Mouse (Mus musculus): ENCODE results near the gene Gm43518. TPM values are rescaled to one million over a fixed set of nuclear protein-coding genes. Genes with fewer than 3 reads are reported as not detected.

The Gm43518 gene
- polyA plus RNA-seq (2012; rRNA removed): 0.41 and 0.50 TPM in 2 replicates

DNA sequence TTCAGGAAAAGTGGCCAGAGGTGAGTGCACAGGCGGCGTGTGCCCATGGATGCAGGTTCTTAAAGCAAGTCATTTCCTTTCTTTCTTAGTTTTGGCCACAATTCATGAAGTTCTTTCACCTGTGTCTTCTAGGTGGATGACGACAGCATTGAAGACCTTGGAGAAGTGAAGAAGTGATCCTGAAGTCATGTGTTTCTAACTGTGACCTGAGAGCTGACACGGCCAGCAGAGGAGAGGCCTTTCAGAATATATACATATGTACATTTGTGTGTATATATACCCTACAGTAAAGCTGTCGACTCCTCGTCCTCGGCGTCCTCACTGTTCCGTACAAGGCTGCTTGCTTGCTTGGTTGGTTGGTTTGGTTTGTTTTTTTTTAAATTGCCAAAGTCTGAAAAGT lies at the start of gene Gm43518:
TSS of gene Gm43518 (plus strand) at position 301 of the 400 bp plus-strand sequence.
- peaks cover 31% of the 10 kb centered on the region for H3K36me3 ChIP-seq (ENCODE audit: control insufficient read depth, insufficient read depth, low read length)
- no peak within 1 kb of the TSS for H3K4me3 ChIP-seq (ENCODE audit: extremely low read depth, insufficient read depth, insufficient read length)
- H3K27me3 ChIP-seq (ENCODE audit: control insufficient read depth, insufficient read depth, low read length): no peaks in the 10 kb centered on the region
- no peak for TF ChIP-seq POLR2A (IDR thresholded peaks at IDR 0.05; ENCODE audit: low read depth, low read length)
- no peak for TF ChIP-seq CTCF (IDR thresholded peaks at IDR 0.05; ENCODE audit: extremely low read depth, insufficient read depth, insufficient read length, insufficient replicate concordance)
- H3K4me1 ChIP-seq (ENCODE audit: control insufficient read depth, insufficient read depth, insufficient read length): peaks cover 4% of the 10 kb centered on the region; the same call in 1 of the 2 replicates
- DNase-seq (ENCODE audit: low read depth in 1 of 2, low spot score in 2 of 2): no peak
- H3K27ac ChIP-seq (ENCODE audit: insufficient read depth, low read length): no peak within 1 kb of the TSS
- WGBS: 98% methylated on average over 9 of the region's 9 CpGs

DNA sequence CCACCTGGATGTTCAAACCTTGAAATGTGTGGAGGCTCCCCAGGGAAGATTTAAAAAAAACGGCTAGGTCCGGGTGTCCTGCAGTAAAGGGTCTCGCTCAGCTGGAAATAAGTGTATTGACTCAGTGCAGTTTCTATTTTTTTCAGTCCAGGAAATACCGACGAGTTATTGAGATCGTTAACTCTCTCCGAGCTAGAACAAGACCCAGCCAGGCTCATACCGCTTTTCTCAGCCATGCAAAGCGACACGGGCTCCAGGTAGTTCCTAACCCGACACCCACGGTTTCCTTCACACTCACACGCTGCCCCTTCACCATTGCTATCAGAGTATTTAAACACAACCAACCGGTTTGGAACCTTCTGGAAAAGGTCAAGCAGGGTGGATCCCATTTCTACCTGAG lies 49.2 kb upstream of the Gm43518 start:
- WGBS: 12% methylated on average over 14 of the region's 14 CpGs
- Histone ChIP-seq H3K36me3 (ENCODE audit: control insufficient read depth, insufficient read depth, low read length) (no peaks in the 10 kb centered on the region), H3K27me3 (ENCODE audit: control insufficient read depth, insufficient read depth, low read length) (no peaks in the 10 kb centered on the region), H3K4me3 (ENCODE audit: extremely low read depth, insufficient read depth, insufficient read length) (no peak overlapping the region), H3K4me1 (ENCODE audit: control insufficient read depth, insufficient read depth, insufficient read length) (no peaks in the 10 kb centered on the region), H3K27ac (ENCODE audit: insufficient read depth, low read length) (no peak overlapping the region)
- DNase-seq (ENCODE audit: low read depth in 1 of 2, low spot score in 2 of 2): no peak
- TF ChIP-seq POLR2A (IDR thresholded peaks at IDR 0.05; ENCODE audit: low read depth, low read length): no peak

DNA sequence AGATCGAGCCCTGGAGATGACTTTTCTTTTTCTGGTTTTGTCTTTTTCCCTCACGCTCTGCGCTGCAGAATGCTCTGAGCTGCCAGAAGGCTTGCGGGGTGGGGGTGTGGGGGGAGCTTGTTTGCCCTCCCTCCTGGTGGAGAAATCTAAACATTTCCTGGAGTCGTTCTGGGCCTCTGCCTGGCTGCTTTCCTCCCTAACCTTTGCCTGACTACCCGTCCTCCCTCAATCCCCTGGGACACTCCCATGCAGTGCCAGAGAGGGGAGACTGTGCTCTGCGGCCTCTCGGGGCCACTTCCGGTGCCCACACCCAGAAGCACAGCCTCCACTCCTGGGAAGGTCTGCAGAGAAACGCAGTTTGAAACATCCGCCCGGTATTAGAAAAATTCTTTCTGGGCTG lies 47.3 kb upstream of the Gm43518 start, which contains the start of gene Hcar1:
TSS of gene Hcar1 (minus strand) at position 93 of the 400 bp plus-strand sequence.
- Histone ChIP-seq H3K27me3 (ENCODE audit: control insufficient read depth, insufficient read depth, low read length) (no peaks in the 10 kb centered on the region), H3K4me1 (ENCODE audit: control insufficient read depth, insufficient read depth, insufficient read length) (no peaks in the 10 kb centered on the region), H3K4me3 (ENCODE audit: extremely low read depth, insufficient read depth, insufficient read length) (no peak within 1 kb of the TSS; the same call in 1 of the 2 replicates), H3K27ac (ENCODE audit: insufficient read depth, low read length) (no peak within 1 kb of the TSS), H3K36me3 (ENCODE audit: control insufficient read depth, insufficient read depth, low read length) (no peaks in the 10 kb centered on the region)
- TF ChIP-seq CTCF (IDR thresholded peaks at IDR 0.05; ENCODE audit: extremely low read depth, insufficient read depth, insufficient read length, insufficient replicate concordance) (no peak), POLR2A (IDR thresholded peaks at IDR 0.05; ENCODE audit: low read depth, low read length) (no peak)
- 66% methylated on average over 12 of the region's 12 CpGs for WGBS
- DNase-seq (ENCODE audit: low read depth in 1 of 2, low spot score in 2 of 2): no peak

DNA sequence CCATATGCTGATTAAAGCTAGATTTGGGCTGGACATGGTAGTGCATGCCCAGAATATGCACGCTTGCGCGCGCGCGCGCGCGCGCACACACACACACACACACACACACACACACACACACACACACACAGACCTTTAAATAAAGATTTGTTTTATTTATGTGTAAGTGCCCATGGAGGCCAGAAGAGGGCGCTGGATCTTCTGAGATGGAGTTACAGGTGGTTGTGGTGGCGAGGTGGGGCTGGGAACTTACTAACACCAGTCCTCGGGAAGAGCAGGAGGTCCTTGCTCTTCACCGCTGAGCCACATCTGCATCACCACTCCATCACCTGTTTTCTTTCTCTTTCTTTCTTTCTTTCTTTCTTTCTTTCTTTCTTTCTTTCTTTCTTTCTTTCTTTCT lies 46.4 kb upstream of the Gm43518 start:
- H3K27ac ChIP-seq (ENCODE audit: insufficient read depth, low read length): no peak overlapping the region
- H3K4me3 ChIP-seq (ENCODE audit: extremely low read depth, insufficient read depth, insufficient read length): no peak overlapping the region
- WGBS: 87% methylated on average over 14 of the region's 14 CpGs
- no peaks in the 10 kb centered on the region for H3K36me3 ChIP-seq (ENCODE audit: control insufficient read depth, insufficient read depth, low read length)
- no peak for DNase-seq (ENCODE audit: low read depth in 1 of 2, low spot score in 2 of 2)
- TF ChIP-seq POLR2A (IDR thresholded peaks at IDR 0.05; ENCODE audit: low read depth, low read length): no peak
- no peak for TF ChIP-seq CTCF (IDR thresholded peaks at IDR 0.05; ENCODE audit: extremely low read depth, insufficient read depth, insufficient read length, insufficient replicate concordance)
- no peaks in the 10 kb centered on the region for H3K27me3 ChIP-seq (ENCODE audit: control insufficient read depth, insufficient read depth, low read length)
- no peaks in the 10 kb centered on the region for H3K4me1 ChIP-seq (ENCODE audit: control insufficient read depth, insufficient read depth, insufficient read length)

DNA sequence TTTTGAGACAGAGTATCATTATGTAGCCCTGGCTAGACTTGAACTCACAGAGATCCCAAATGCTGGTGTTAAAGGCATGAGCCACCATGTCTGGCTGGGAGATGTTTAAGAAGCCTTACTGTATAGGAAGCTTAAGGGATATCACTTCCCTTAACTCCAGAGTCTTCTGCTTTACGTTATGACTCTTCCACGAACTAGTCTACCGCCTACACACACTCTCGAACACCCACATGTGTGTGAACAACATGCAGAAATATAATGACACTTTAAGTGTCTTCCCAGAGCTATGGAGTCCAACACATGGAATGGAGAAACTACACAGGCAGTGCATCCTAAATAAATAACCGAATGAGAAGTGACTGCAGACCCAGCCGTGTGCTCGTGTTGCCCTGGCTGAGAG lies 43.3 kb upstream of the Gm43518 start:
- 62% methylated on average over 7 of the region's 7 CpGs for WGBS
- Histone ChIP-seq H3K27ac (ENCODE audit: insufficient read depth, low read length) (no peak overlapping the region), H3K27me3 (ENCODE audit: control insufficient read depth, insufficient read depth, low read length) (no peaks in the 10 kb centered on the region), H3K4me1 (ENCODE audit: control insufficient read depth, insufficient read depth, insufficient read length) (no peaks in the 10 kb centered on the region), H3K36me3 (ENCODE audit: control insufficient read depth, insufficient read depth, low read length) (no peaks in the 10 kb centered on the region), H3K4me3 (ENCODE audit: extremely low read depth, insufficient read depth, insufficient read length) (no peak overlapping the region)
- no peak for TF ChIP-seq POLR2A (IDR thresholded peaks at IDR 0.05; ENCODE audit: low read depth, low read length)
- TF ChIP-seq CTCF (IDR thresholded peaks at IDR 0.05; ENCODE audit: extremely low read depth, insufficient read depth, insufficient read length, insufficient replicate concordance): no peak
- DNase-seq (ENCODE audit: low read depth in 1 of 2, low spot score in 2 of 2): no peak

DNA sequence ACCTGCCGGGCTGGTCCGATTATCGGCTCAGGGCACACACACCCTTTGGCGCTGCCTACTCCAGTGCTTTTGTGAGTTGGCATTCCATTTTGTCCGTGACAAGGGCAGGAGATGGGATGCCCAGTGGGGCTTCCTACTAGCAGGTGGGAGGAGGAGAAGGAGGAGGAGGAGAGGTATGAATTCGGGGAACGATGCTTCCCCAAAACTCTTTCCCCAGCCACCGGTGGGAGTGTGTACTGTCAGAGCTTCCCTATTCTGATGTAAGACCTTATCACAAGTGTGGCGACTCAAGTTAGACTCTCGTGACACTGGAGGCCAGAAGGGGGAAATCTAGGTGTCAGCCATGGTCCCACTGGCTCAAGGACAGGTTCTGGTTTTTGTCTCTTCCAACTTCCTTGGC lies 42.9 kb upstream of the Gm43518 start:
- Histone ChIP-seq H3K27ac (ENCODE audit: insufficient read depth, low read length) (no peak overlapping the region), H3K27me3 (ENCODE audit: control insufficient read depth, insufficient read depth, low read length) (no peaks in the 10 kb centered on the region), H3K4me1 (ENCODE audit: control insufficient read depth, insufficient read depth, insufficient read length) (no peaks in the 10 kb centered on the region), H3K36me3 (ENCODE audit: control insufficient read depth, insufficient read depth, low read length) (no peaks in the 10 kb centered on the region), H3K4me3 (ENCODE audit: extremely low read depth, insufficient read depth, insufficient read length) (no peak overlapping the region)
- DNase-seq (ENCODE audit: low read depth in 1 of 2, low spot score in 2 of 2): no peak
- no peak for TF ChIP-seq CTCF (IDR thresholded peaks at IDR 0.05; ENCODE audit: extremely low read depth, insufficient read depth, insufficient read length, insufficient replicate concordance)
- no peak for TF ChIP-seq POLR2A (IDR thresholded peaks at IDR 0.05; ENCODE audit: low read depth, low read length)
- 52% methylated on average over 10 of the region's 10 CpGs for WGBS

DNA sequence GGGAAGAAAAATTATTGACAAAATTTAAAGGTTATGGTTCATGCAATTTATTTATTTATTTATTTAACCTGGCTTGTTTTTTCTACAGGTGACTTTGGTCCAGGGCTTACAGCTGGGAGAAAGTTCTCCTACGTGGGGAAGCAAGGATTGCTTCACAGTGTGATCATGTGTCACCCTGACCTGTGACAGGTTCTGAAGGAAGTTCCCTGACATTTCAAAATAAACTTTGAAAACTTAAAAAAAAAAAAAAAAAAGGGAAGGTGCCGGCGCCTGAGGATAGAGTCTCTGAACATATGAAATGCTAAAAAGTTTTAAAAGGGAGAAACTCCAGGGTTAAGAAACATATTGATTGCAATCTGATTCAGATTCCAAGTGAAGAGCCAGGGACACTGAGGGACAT lies 40.9 kb upstream of the Gm43518 start:
- no peaks in the 10 kb centered on the region for H3K27me3 ChIP-seq (ENCODE audit: control insufficient read depth, insufficient read depth, low read length)
- no peak overlapping the region for H3K27ac ChIP-seq (ENCODE audit: insufficient read depth, low read length)
- DNase-seq (ENCODE audit: low read depth in 1 of 2, low spot score in 2 of 2): no peak
- no peaks in the 10 kb centered on the region for H3K36me3 ChIP-seq (ENCODE audit: control insufficient read depth, insufficient read depth, low read length)
- no peak overlapping the region for H3K4me3 ChIP-seq (ENCODE audit: extremely low read depth, insufficient read depth, insufficient read length)
- 37% methylated on average over 3 of the region's 3 CpGs for WGBS
- no peaks in the 10 kb centered on the region for H3K4me1 ChIP-seq (ENCODE audit: control insufficient read depth, insufficient read depth, insufficient read length)
- TF ChIP-seq POLR2A (IDR thresholded peaks at IDR 0.05; ENCODE audit: low read depth, low read length) (no peak), CTCF (IDR thresholded peaks at IDR 0.05; ENCODE audit: extremely low read depth, insufficient read depth, insufficient read length, insufficient replicate concordance) (no peak)

All from spleen, adult 2 months (tissue).